Mouse (Mus musculus): Measurements from ENCODE around the gene B2m.
A peak's percentile ranks its signal among the peaks of the same experiment; 100 is the strongest.
"Not testable (repeated sequence)": the region's sequence is repeated elsewhere in the genome, so short reads cannot be mapped to it uniquely, and the experiment has no call there.

B2m gene

GRCm38 (mm10) chr2:122147508-122148241 is at the start of gene B2m:
TSS of gene B2m (plus strand) at chr2:122147686.
- peak; percentile 95 for DNase-seq (ENCODE audit: low read depth, low spot score)

- not testable (repeated sequence) for DNase-seq (ENCODE audit: low read depth, low spot score)
Observed at GRCm38 (mm10) chr2:122097686-122098085, 49.8 kb upstream of the B2m start.

GRCm38 (mm10) chr2:122102070-122102469 is 45.4 kb upstream of the B2m start:
- no peak for DNase-seq (ENCODE audit: low read depth, low spot score)

GRCm38 (mm10) chr2:122108101-122108500 is 39.4 kb upstream of the B2m start:
- DNase-seq (ENCODE audit: low read depth, low spot score), result no peak

- DNase-seq (ENCODE audit: low read depth, low spot score), result no peak
Observed at GRCm38 (mm10) chr2:122109714-122110113, 37.8 kb upstream of the B2m start.

- DNase-seq (ENCODE audit: low read depth, low spot score), result no peak
Observed at GRCm38 (mm10) chr2:122116888-122117287, 30.6 kb upstream of the B2m start.

GRCm38 (mm10) chr2:122117961-122118958 is 29.2 kb upstream of the B2m start, which contains the start of gene Spg11:
TSS of gene Spg11 (minus strand) at chr2:122118386.
- peak; percentile 97 for DNase-seq (ENCODE audit: low read depth, low spot score)

GRCm38 (mm10) chr2:122125680-122126572 is 21.6 kb upstream of the B2m start:
- no peak for DNase-seq (ENCODE audit: low read depth, low spot score)

GRCm38 (mm10) chr2:122126765-122127347 is 20.6 kb upstream of the B2m start:
- DNase-seq (ENCODE audit: low read depth, low spot score), result no peak

- no peak for DNase-seq (ENCODE audit: low read depth, low spot score)
Observed at GRCm38 (mm10) chr2:122127635-122128034, 19.9 kb upstream of the B2m start.

- DNase-seq (ENCODE audit: low read depth, low spot score), result no peak
Observed at GRCm38 (mm10) chr2:122132078-122132477, 15.4 kb upstream of the B2m start.

- no peak for DNase-seq (ENCODE audit: low read depth, low spot score)
Observed at GRCm38 (mm10) chr2:122132618-122133017, 14.9 kb upstream of the B2m start.

- DNase-seq (ENCODE audit: low read depth, low spot score), result no peak
Observed at GRCm38 (mm10) chr2:122137839-122138465, 9.5 kb upstream of the B2m start.

GRCm38 (mm10) chr2:122140815-122141214 is 6.7 kb upstream of the B2m start:
- no peak for DNase-seq (ENCODE audit: low read depth, low spot score)

GRCm38 (mm10) chr2:122141332-122141967 is 6.0 kb upstream of the B2m start:
- no peak for DNase-seq (ENCODE audit: low read depth, low spot score)

GRCm38 (mm10) chr2:122143111-122143510 is 4.4 kb upstream of the B2m start:
- DNase-seq (ENCODE audit: low read depth, low spot score), result no peak

- DNase-seq (ENCODE audit: low read depth, low spot score), result no peak
Observed at GRCm38 (mm10) chr2:122145756-122146155, 1.7 kb upstream of the B2m start.

GRCm38 (mm10) chr2:122146687-122147086 is 799 bp upstream of the B2m start:
- DNase-seq (ENCODE audit: low read depth, low spot score), result no peak

GRCm38 (mm10) chr2:122148242-122148917 is 894 bp downstream of the B2m start:
- peak; percentile 10 for DNase-seq (ENCODE audit: low read depth, low spot score)

Measured in forelimb bud, embryonic 11.5 days (tissue).